Mouse (Mus musculus): ENCODE data around the gene Atp8b5.

Atp8b5 gene

DNA sequence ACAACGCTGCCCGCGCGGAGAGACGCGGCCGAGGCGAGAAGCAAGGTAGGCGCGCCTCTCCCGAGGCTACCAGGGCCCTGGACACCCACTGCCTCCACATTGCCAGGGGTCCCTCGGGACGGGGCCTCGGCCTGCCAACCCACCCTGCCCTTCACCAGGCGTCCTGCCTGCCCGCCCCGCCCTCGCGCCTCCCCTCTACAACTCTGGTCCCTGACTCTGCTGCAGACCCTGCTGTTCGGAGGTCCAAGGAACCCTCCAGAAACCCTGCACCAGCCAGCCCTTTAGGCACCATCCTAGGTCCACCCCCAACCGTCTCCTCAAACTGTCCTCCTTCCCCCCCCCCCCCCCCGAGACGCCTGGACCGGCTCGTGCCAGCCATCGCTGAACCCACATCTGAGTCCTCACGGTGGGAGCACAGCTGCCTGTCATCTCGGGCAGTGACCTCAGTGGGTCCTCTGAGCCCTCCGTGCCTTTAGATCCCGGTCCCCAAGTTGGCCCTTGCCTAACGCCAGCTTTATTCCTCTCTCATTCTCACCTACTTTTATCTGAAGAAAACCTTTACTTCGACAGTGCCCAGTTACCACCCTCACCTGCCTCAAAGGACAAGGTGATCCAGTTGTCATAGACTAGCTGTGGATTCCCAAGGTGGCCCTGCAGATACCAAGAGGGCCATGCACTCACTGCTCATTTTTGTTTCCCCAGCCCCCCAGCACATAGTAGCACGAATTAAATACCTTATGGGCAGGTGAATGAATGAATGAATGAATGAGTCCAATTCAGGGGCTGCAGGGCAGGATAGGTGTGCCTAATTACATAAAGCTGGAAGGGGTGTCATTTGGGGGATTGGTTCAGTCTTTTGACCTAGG is 115.4 kb downstream of the Atp8b5 start:
- DNase-seq (ENCODE audit: extremely low read depth, low read depth), result no peak

- DNase-seq (ENCODE audit: extremely low read depth, low read depth), result no peak
These were observed 116.5 kb downstream of the Atp8b5 start for GRCm38 (mm10) chr4:43383246-43384082.

GRCm38 (mm10) chr4:43384083-43384460 is 117.1 kb downstream of the Atp8b5 start:
- DNase-seq (ENCODE audit: extremely low read depth, low read depth), result no peak

DNA sequence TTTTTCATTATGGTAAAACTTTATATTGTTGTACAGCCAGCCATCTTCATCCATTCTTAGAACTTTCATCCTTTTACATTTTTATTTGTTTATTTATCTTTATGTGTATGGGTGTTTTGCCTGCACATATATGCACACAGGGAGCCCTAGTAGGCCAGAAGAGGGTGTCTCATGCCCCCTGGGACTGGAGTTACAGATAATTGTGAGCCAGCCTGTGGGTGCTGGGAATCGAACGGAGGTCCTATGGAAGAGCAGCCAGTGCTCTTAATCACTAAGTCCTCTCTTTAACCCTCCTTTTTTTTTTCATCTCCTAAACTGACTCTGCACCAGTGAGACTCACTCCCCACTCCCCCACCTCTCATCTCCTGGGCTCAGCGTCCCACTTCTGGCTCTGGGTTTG is 117.6 kb downstream of the Atp8b5 start:
- no peak for DNase-seq (ENCODE audit: extremely low read depth, low read depth)

GRCm38 (mm10) chr4:43386932-43387331 is 120.0 kb downstream of the Atp8b5 start:
- no peak for DNase-seq (ENCODE audit: extremely low read depth, low read depth)

DNA sequence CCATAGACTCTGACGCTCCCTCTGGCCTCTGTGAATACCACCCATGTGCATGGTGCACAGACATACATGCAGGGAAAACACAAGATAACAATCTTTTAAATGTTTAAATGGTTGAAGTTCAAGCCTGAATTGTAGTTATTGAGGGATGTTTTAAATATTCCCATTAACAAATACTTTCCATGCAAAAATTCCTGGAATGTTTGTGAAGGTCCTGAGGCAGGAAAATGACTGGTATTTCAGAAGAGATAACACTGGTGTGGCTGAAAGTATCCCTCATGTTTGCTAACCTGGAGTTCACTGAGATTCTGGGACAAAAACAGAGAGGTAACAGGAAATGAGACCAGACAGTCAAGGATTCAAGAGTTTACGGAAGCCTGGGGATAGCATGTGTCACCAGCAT is 122.4 kb downstream of the Atp8b5 start:
- no peak for DNase-seq (ENCODE audit: extremely low read depth, low read depth)

DNA sequence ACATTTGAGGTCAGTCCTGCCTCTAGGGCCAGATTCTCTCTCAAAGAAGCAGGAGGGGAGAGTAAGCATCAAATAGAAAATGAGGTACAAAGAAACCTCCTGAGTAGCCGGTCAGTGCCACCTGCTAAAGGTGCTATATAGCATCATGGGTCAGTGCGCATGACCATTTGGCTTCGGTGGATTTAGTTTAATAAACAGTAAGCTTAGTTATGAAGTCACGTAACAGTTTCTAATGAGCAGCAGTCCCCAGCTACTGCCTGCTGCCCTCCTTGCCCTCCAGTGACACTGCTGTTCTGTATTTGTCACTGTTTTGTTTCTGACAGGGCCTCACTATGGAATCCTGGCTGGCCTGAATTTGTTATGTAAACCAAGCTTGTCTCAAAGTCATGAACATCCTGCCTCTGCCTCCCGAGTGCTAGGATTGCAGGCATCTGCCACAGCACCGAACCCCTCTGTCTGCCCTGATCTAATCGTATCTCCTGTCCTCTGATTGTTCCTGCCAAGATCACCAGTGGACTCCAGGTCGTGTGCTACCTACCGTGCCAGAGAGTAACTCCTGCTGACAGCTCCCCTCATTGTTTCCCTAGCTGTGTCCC is 123.0 kb downstream of the Atp8b5 start:
- no peak for DNase-seq (ENCODE audit: extremely low read depth, low read depth)

GRCm38 (mm10) chr4:43391521-43392050 is 124.6 kb downstream of the Atp8b5 start:
- DNase-seq (ENCODE audit: extremely low read depth, low read depth), result no peak

GRCm38 (mm10) chr4:43394345-43394891 is 127.5 kb downstream of the Atp8b5 start:
- no peak for DNase-seq (ENCODE audit: extremely low read depth, low read depth)

GRCm38 (mm10) chr4:43395147-43395546 is 128.2 kb downstream of the Atp8b5 start:
- no peak for DNase-seq (ENCODE audit: extremely low read depth, low read depth)

GRCm38 (mm10) chr4:43395836-43396235 is 128.9 kb downstream of the Atp8b5 start:
- DNase-seq (ENCODE audit: extremely low read depth, low read depth), result no peak

- DNase-seq (ENCODE audit: extremely low read depth, low read depth), result no peak
These were observed 129.4 kb downstream of the Atp8b5 start for GRCm38 (mm10) chr4:43396381-43396780.

DNA sequence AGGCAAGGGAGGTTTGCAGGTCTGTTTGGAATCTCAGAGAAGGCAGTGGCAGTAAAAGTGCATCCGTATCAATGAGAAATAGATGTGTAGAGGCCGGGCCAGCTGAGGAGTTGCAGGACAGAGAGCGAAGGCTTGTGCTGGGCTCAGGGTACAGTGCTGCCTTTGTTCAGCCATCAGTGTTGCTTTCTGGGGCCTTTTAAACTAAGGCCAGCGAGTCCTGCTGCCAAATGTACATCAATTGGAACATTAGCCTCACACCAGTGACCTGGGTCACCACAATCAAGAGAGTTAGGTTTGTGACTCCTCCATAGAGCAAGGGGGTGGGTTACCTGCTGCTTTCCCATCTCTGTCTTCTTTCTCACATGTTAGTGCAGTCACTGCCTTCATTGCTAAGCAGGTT is 131.1 kb downstream of the Atp8b5 start:
- no peak for DNase-seq (ENCODE audit: extremely low read depth, low read depth)

DNA sequence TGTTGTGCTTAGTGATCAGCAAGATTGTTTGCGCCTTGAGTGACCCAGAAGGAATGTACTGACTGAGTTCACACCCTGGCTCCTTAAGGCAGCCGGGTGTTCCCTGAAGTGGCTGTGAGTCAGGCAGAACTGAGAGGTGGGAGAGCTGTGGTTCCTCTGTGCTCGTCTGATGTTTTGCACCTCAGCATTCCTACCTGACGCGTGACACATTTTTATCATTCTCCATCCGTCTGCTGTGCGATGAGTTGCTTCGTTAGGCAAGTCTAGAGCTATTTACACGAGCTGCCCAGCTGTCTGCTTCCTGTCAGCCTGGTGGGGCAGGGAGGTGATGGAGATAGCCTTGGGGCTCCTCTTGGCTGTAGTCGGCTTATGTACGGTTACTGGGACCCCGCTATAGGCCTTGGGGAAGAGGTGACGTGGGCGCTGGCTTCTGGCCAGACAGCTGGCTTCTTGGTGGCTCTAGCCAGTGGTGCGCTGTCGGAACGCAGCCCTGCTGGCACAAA is 131.9 kb downstream of the Atp8b5 start:
- DNase-seq (ENCODE audit: extremely low read depth, low read depth), result no peak

DNA sequence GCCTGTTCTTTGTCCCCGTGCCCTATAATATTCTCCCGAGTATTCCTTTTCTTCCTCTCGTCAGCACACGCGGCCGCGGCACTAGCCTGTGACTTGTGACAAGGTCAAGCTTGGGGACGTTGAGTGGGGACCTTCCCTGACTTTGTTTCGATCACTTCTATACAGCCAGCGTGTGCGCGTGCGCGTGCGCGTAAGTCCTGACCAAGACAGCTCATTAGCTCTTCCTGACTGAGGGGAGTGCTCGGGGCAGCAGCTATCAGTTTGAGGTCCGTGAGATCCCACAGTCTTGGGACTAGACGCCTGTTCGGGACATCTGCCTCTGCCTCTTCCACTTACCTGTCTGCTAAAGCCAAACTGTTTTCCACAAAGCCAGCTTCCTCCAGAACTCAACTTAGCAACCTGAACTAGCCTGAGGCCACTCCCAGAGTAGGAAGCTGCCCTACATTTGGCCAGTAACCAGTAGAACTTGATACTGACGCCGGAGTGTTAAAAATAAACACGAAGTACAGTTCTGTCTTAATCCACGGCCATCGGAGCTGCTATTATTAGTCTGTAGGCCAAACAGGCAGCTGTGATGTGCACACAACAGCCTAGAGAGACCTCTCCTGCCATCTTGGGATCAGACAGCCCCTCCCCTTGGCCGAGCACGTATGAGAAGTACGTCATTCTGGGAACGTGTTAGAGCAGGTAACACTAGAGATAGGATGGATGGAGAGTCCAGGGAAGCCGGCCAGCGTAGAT is 132.6 kb downstream of the Atp8b5 start:
- DNase-seq (ENCODE audit: extremely low read depth, low read depth), result no peak

GRCm38 (mm10) chr4:43400976-43401375 is 134.0 kb downstream of the Atp8b5 start:
- DNase-seq (ENCODE audit: extremely low read depth, low read depth), result no peak

DNA sequence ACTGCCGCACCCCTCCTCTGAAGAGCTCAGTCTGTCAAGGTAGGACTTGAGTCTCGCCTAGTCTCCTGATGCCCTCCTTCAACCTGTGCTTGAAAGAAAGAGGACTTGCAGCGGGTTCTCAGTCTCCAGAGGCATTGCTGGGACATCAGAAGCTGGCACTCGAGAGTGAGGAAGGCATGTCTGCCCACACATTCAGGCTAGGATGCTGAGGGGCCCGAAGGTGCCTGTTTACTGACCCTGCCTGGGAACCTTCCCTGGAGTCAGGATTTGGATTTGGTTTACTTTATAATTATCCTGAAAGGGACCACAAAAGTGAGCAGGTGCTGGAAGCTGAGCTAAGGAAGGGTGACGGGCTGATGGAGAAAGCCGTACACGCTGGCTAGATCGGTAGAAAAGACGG is 134.5 kb downstream of the Atp8b5 start:
- no peak for DNase-seq (ENCODE audit: extremely low read depth, low read depth)

DNA sequence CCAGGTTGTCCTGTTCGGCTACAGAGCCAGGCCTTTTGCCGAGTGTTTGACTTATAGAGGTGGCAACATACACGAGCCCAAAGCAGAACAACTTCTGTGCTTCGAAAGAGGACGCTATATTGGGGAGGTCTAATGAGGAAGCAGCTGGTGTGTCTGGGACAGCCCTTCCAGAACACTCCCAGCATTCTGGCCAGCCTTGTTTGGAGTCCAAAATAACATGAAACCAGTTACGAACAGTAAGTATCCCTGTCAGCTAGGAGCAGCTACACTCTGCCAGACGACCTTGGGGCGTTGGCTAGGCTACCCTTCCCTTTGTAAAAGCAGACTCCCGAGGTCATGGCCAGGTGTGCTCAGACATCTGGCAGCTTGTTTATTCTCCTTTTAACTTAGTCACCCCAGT is 135.3 kb downstream of the Atp8b5 start:
- DNase-seq (ENCODE audit: extremely low read depth, low read depth), result no peak

DNA sequence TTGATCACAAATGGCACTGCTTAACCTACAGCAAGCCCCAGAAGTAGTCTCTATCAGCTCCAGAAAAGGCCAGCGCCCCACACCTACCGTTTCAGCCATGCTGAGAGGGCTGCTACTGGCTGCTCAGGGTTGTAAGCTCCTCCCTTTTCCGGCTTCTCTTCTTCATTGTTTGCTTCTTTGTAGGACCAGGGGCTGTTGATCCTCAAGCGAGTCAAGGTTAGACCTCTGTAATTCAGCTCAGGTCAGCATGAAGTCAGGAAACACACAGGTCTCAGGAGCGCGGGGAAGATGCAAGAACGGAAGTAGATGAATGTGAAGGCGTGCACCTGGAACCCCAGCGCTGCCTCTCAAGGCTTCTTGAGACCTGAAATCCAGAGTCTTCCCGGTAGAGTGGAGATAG is 137.7 kb downstream of the Atp8b5 start:
- no peak for DNase-seq (ENCODE audit: extremely low read depth, low read depth)

GRCm38 (mm10) chr4:43406162-43406971 is 139.4 kb downstream of the Atp8b5 start:
- no peak for DNase-seq (ENCODE audit: extremely low read depth, low read depth)

Measured in MEL-GATA-1-ER (cell line).